Mouse (Mus musculus) bone marrow, adult 2 months (tissue): ENCODE data around the gene Utp18.

Source experiments
- CTCF ChIP-seq: fragments of 200-500 bp; IDR thresholded peaks from 2 replicates; pipeline ENCODE4 v1.5.1; 2011; ENCODE audit warnings: low read length, control low read depth; ENCODE audit not compliant: control insufficient read depth, insufficient read depth
- POLR2A ChIP-seq: fragments of 200-500 bp; IDR thresholded peaks from 2 replicates; pipeline ENCODE4 v1.6.1; 2011; ENCODE audit warnings: low read depth, mild to moderate bottlenecking, control low read depth, low read length, borderline replicate concordance; ENCODE audit not compliant: control insufficient read depth

- TF ChIP-seq CTCF: no peak
- no peak for TF ChIP-seq POLR2A
Observed at GRCm38 (mm10) chr11:93861193-93861592, 24.4 kb downstream of the Utp18 start.
